Mouse (Mus musculus) 416B (cell line): Measurements from ENCODE around the gene Mcub.

Source experiments
- DNase-seq: peaks from one replicate; pipeline ENCODE4 v3.0.0; 2011; ENCODE audit warnings: low read depth

Gene Mcub

DNA sequence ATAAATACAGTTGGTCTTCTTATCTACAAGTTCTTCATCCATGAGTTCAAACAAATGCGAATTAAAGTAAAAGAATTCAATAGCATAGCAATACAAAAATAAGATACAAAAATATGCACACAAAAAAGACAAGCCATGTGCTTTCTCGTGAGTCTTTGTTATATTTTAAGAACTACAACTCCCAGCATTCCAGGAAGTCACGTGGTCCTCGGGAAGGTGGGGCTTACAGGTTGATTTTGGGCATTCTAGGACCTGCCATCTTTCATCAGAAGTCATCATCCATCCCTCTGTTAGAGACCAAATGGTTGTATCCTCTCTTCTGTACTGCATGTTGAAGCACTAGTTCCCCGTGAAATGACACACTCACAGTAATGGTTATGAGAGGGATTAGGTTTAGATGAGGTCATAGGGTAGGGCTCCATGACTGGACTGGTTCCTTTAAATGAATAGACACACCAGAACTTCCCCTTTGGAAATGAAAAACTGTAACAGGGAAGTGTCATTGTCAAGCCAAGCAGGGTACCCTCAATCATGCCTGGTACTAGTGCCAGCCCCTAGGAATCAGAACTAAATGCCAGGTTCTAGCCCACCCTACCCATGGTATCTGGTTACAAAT, 20.7 kb downstream of the Mcub start:
- DNase-seq = peak; percentile 19

DNA sequence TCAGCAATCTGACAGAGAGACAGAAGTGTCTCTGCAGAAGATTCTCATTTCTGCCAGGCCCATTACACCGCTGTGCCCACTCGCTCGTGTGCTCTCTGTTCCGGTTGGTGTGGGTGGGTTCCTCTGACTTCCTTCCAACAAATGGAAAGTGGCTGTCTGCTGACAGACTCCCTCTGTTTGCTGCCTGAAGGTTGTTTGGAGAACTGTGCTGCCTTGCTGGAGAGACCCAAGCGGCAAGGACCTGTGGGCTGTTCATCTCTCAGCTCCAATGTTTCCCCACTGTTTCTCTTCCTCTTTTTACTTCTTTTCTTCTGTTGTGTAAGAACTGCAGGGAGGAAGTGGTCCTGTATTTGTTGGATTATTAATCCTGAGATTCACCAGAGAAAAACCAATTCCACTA, 21.6 kb downstream of the Mcub start:
- no peak for DNase-seq

DNA sequence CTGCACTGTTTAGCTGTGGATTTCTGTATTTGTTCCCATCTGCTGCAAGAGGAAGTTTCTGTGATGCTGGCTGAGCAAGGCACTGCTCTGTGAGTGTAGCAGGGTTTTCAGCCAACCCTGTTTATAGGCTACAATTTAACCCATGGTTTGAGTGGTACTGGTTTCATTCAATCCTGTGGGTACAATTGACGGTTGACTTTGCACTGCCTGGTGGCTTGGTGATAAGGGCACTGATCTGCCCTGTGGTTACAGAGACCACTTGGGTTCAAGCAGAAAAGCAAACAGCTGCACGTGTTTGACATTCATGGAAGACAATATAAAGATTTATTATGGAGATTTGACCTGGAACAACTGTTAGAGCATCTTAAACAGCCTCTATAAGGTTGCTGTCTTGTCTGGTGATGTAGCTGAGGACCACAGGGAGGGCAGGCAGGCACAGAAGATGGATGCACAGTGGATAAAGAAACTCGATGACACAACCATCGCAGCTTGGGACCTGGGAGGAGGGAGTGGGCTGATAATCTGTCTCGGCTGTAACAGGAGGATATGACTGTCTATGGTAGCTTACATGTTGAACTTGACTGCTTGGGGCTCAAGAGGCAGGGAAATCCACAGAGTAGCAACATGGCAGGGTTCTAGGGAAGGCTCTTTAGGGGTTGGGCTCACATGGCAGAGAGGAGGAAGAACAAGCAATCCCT, 23.6 kb downstream of the Mcub start:
- peak; percentile 69 for DNase-seq

DNA sequence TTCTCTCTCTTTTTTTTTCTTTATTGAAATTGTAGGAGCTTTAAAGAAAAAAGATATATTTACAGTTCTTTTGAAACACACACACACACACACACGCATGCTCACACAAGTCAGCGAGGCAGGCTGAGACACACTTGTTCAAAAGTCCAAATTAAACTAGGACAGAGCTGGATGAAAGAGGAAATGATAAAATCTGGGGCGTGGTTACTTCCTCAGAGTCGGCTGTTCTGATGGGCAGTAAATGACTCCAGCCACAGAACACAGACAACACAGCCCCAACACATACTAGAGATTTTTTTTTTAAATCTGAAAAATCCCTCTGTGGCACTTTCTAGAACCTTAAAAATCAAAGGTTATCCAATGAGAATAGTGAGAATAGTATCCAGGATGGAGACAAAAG, 26.2 kb downstream of the Mcub start:
- DNase-seq = peak; percentile 38

DNA sequence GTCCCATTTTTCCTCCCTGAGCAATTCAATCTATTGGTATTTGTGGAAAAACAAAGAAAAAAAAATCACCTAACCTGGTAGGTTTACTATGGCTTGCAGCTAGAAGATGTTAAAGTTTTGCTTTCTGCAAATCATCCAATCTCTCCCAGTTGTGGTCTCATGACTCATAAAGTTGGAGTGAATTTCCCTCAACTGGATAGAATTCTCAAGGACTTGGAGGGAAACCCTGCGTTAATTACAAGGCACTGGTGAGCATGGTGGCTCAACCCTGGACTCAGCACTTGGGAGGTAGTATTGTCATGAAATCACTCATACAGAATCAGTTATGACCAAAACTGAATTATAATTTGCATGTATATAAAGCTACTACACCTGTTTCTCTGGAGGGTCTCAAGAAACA, 28.7 kb downstream of the Mcub start:
- DNase-seq = no peak

DNA sequence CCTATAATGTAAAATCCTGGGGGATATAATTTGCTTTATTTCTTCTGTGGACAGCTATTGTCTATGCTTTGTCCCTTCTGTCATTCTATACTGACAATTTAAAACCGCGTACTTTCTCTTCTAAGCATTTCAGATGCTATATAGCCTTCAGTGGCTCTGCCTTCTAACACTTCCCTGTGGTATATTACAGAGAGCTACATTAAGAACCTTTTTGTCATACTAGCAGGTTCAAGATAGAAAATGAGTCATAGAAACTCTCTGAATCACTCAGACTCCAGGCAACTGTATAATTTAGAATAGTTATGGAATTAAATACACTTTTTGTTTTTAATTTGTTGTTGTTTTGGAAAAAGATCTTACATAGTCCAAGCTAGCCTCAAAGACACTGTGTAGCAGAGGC, 29.2 kb downstream of the Mcub start:
- DNase-seq = no peak

DNA sequence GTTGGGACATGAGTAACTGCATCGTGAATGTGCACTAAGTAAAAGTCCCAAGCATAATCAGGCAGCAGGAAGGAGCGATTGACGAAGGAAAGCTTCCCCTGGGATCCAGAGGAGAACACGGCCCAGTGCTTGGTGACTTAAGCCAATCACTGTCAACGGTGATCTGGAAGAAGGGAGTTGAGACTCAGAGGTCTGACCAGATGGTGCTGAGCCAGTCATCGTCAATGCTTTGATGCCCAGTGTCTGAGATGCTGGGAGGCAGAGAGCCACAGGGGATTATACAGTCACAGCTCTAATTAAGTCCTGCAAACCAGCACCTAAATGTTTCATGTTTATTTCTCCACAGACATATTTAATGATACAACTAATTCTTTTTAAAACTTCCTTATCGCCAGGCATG, 30.9 kb downstream of the Mcub start:
- no peak for DNase-seq

DNA sequence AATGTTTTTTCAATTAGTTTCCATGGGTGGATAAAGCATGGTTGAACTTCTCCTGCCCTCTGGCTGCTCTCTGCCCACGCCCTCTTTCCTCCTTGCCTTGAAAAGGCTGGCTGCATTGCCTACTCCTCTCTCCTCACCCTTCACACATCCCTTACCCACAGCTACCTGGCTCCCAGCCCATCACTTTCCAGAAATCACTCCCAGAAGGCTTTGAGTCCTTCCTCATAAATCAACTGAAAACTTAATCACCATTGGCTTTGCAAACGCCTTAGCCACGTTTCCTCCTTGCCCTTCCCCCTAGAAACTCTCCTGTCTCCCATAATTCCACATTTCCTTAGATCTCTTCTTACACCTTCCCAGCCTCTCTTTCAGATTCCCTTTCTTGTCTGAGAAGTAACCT, 32.2 kb downstream of the Mcub start:
- no peak for DNase-seq

DNA sequence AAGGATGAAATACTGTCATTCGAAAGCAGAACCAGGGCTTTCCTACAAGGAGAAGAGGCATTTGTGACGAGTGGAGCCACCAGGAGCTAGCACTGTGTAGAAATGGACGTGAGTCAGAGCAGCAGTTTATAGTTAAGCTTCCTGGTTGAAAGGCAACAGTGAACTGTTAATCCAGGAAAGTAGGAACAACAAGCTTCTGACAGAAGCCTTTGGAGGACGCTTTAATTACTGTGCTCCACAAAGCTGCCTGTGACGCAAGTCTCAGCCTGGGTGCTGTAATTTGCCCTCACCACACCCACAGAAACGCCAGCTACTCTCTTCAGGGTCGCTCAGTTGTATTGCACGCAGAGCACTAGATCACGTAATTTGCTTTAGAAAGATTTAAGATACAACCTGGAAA, 33.4 kb downstream of the Mcub start:
- peak; percentile 29 for DNase-seq

DNA sequence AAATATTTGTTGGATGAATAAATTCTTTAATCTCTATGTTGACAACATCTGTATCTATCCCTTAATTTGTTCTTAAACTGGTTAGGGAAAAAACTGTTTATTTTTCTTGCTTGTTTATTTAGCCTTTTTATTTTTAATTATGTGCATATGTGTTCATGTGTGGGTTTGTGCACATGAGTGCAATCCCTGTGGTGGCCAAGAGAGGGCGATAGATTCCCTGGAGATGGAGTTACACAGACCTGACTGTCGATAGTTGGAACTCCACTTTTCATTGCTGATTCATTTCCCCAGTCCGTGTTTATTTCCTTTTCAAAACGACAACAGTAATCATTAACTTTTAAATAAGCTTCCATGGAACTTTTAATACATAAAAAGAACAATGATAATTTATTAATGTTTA, 37.6 kb downstream of the Mcub start:
- DNase-seq = peak; percentile 67

DNA sequence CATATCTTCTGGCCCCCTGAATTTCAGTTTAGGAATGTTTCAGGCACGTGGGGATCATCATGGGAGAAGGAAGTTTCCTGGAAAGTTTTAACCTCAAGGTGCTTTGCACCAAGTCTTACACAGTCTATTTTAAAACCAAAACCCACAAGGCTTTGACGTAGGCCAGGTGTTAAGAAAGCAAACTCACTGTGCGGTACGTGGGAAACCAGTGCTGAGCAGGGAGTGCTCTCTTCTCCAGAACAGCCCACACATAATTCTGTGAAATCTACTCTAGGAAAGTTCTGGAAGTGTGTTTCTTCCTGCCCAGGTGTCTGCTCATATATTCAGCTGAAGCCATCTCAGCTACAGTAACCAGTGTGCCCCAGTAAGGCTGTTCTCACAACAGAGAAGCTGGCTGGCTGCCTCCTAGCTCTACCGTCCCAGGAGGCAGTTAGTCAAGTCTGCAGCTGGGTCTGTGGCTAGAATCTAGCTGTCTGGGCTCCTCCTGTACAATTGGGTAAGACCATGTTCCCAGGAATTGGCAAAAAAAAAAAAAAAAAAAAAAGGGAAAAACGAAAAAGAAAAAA, 39.7 kb downstream of the Mcub start:
- DNase-seq = no peak

DNA sequence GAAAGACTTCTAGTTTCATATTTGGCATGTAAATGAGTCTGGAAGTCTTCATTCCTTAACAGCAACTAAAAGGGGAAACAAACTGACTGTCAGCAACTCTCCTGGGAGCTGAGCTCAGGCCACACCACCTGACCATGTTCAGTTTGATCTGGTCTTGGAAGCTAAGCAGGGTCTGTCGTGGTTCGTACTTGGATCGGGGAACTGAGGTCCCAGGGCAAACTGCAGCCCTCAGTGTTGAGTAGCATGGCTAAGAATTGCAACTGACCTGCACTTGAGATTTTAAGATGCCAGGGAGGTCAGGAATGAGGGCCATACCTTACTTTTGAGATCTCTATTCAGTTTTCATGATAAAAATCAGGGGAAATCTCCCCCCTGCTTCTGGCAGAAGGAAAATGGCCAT, 44.1 kb downstream of the Mcub start:
- no peak for DNase-seq

DNA sequence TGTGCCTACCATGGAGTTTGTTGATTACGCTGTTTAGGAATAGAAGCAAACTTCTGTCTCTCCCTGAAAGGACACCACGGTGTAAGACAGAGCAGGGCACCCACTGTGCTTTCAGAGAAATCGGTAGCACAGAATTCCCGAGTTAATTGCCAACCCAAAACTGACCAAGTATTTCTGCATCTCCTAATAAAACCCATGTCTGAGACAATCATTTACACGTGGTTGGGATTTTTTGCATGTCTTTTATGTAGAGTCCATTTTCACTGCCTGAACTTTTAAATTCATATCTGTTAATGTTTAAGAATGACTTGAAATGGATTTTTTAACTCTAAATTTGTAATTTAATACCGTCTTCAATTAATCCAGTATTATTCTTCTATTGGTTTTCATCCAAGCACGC, 46.4 kb downstream of the Mcub start:
- DNase-seq = no peak

DNA sequence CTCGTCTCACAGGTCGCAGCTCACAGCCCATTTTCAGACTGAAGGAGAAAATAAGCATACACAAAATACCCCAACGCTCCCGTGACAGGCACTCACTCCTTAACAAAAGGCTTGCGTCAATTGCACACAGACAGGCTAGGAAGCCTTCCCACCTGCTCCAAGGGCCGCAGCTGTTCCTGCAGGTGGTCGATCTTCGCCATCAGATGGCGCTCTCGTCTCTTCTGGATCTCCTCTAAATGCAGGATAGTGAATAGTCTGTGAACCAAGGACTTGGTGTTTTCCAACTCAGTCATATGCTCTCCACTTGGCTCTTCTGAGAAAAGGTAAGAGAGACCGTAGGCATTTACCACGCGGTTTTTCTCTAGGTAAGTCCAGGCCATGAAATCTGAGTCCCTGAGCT, 51.6 kb downstream of the Mcub start:
- peak; percentile 63 for DNase-seq

DNA sequence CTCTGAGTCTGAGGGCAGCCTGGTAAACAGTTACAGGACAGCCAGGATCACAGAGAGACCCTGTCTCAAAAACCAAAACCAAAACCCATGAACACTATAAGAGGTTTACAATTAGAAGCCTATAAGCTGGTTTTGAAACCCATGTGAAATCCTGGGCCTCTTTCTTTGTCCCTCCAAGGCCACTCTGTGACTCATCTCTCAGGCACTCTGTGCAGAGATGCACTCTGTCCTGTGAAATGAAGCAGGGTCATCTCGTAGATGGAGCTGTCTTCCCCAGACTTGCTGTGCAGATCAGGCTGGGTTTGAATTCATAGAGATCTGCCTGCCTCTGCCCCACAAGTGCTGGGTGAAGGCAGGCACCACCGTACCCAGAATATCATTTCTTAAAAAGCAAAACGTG, 52.6 kb downstream of the Mcub start:
- no peak for DNase-seq

DNA sequence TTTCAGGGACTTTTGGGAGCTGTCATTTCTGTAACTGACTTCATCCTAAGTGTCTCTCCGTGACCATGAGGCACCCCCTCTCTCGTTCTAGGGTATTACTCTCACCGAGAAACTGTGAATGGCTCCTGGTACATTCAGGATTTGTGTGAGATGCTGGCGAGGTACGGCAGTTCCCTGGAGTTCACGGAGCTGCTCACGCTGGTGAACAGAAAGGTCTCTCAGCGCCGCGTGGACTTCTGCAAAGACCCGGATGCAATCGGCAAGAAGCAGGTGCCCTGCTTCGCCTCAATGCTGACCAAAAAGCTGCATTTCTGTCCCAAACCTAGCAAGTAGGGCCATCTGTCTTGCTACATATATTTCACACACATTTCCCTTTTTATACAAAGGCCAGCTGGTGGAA, 56.8 kb downstream of the Mcub start:
- DNase-seq = no peak

DNA sequence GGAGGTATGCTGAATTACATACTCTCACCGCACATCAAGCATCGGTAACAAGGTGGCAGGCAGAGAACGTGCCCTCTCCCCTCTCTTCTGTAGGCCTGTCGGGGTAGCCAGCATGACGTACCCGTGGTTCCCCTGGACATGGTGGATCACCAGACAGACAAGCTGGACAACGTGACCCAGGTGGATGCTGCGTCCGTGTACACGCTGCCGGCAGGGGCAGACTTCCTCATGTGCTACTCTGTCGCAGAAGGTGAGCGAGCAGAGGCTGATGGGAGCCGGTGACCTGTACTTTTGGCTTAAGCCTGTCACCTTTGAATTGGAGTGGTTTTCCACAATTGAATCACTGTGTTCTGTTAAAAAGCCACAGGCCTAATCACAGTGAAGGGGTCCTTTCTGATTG, 58.0 kb downstream of the Mcub start:
- no peak for DNase-seq

DNA sequence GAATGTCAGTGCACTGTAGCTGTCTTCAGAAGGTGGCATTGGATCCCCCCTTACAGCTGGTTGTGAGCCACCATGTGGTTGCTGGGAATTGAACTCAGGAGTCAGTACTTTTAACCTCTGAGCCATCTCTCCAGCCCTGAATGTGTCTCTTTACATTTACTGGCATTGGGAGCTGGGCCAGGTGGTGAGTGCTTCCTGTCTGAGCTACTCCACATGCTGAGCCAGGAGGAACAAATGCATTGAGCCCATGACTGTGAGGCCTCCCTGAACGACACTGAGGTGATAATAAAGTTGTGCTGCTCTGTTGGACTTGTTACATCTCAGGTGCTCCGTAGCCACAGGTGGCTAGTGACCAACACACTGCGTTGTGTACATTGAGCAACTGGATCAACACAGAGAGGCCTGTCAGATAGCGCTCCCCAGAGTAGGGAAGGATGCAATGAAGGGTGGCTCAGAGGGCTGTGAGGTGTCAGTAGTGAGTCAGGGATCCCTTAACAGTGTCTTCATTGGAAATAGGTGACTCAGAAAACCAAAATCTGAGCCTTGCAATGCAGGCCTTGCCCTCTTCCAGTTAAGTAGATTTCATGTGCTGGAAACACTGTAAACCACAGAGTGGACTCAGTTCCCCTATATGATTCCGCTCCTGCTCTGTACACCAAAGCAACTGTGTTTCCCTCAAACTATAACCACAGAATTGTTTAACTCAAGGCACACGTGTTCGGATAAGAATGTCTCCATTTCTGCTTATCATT, 65.4 kb downstream of the Mcub start:
- DNase-seq = peak; percentile 67

DNA sequence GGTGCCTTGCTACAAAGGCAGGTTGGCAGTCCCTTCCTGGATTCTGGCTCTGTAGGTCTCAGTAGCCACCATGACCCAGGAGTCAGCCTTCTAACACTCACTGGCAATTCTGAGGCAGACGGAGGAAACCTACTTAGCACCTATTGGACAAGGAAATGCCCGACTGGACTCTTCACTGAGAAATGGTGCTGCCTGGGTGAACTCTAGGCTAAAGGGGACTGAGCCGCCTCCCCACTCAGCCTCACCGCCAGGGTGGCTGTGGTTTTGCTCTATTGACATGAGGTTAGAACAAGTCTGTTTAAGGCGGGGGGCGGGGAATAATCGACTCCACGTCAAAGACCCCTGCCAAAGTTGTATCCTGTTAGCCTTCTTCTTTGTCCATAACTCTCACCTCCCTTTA, 66.1 kb downstream of the Mcub start:
- no peak for DNase-seq

DNA sequence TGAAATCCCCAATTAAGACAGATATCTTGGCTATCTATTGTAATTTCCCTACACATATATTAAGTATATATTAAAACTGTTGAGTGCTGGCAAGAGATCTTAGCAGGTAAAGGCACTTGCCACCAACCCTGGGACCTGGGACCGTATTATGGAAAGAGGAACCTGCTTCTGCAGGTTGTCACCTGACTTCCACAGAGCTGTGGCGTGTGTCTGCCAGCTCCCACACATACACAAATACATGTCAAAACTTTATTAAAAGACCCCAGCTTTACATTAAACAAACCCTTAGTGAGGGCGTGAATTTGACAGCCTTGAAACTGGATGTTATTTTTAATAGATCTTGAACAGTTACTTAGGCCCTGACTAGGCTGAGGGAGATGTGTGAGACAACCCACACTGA, 66.6 kb downstream of the Mcub start:
- DNase-seq = no peak

DNA sequence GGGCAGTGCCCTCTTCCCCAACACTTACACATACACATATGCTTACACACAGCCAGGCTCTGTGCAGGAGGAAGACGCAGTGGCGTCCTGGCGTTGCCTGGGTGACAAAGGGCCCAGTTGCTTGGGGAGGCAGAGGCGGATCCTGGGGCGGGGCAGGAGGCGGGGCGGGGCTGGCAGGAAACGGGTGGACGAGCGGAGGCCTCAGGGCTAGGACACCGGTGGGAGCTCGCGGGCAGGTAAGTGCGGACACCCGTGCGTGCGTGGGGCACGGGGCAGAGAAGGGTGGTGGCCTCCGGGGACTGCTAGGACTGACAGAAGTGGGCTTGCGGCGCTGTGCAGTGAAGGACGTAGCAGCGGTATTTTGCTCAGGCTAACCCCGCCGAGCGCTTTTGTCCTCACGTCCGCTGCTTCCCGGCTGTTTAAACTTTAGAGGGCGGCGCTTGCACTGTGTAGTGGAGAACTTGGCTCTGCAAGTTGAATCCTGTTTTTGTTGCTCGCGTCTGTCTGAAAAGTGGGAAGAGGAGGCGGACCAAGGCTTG, 68.7 kb downstream of the Mcub start, which contains the start of gene Casp6:
TSS of gene Casp6 (plus strand) at position 155 of the 539 bp plus-strand sequence.
- DNase-seq = peak; percentile 88

DNA sequence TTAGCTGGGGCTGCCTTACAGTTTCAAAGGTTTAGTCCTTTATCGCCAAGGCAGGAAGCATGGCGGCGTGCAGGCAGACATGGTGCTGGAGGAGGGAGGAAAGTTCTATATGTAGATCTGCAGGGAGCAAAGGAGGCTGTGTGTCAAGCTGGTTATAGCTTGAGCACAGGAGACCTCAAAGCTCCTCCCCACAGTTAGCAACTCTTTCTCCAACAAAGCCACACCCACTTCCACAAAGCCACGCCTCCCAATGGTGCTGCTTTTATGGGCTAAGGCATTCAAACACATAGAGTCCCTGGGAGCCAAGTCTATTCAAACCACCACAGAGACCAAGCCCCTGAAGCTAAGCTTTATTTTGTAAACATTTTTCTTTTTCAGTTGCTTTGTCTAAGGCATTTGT, 71.1 kb downstream of the Mcub start:
- peak; percentile 16 for DNase-seq

DNA sequence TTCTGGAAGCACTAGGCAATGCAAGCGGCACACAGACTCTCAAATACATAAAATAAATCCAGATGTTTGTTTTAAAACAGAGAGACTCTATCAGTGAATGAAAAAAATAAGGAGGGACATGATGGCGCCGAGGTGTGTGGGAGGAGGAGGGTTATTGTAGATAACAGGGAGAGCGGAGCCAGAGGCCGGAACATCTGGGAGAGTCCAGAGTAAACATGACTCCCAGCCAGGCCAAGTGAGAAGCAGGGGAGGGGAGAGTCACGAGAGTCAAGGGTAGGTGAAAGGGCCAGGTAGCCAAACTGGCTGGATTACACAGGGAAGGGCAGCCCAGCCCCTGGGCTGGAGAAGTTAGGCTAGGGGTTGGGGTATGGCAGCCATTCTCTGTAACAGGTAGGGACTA, 73.4 kb downstream of the Mcub start:
- no peak for DNase-seq
